Mouse (Mus musculus) layer of hippocampus, adult 9-10 months (tissue): ENCODE measurements at regions not wholly inside any gene's neighbourhood (a gene's known extent, or its start where the extent isn't known, plus 50 kb on each side); places are given as distances from the start of the nearest gene placed in this dataset.

Source experiments
- DNase-seq: peaks from one replicate; pipeline ENCODE4 v3.0.0; 2022; ENCODE audit warnings: low spot score

- no peak for DNase-seq
These were observed 52.0 kb upstream of the Mgat5 start for GRCm38 (mm10) chr1:127152840-127153239.

DNA sequence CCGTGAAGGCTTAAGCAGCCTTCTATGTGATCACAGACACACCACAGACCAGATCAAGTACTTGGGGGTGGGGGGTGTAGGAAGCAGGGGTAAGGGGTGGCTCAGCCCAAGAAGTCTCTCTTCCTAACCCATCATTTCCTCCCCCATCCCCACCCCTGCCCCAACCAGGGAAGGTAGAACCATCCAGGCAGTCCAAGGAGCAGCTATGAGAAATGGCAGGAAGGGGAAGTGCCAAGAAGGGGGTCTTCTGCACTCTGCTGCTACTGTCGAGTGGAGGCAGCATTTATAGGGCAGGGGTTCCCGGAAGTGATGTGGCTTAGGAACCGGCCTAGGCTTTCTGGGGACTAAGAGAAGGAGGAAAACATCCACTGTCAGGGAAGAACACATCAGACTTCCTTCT, 69.3 kb upstream of the Mgat5 start:
- no peak for DNase-seq

- no peak for DNase-seq
These were observed 72.9 kb upstream of the Mgat5 start for GRCm38 (mm10) chr1:127131871-127132270.

GRCm38 (mm10) chr1:127124862-127125261, 80.0 kb upstream of the Mgat5 start:
- DNase-seq: no peak

- DNase-seq: no peak
These were observed 86.8 kb upstream of the Mgat5 start for GRCm38 (mm10) chr1:127118019-127118418.

DNA sequence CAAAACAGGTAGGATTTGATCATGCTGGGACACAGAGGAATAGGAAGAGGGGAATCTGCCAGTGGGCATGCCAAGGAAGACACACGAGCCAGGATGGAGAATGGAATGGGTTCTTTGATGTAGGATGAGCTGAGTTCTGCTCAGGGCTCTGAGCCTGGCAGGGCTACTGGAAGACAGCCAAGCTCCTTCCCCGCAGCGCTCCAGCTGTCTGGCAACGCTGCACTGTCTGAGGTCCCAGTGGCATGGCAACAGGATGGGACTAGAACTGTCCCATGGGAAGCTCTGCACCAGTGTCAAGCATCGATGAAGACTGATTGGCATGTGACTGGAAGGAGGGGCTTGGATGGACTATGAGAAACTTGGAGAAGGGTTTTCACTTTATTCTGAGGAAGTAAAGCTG, 97.3 kb upstream of the Mgat5 start:
- peak; percentile 29 for DNase-seq

DNA sequence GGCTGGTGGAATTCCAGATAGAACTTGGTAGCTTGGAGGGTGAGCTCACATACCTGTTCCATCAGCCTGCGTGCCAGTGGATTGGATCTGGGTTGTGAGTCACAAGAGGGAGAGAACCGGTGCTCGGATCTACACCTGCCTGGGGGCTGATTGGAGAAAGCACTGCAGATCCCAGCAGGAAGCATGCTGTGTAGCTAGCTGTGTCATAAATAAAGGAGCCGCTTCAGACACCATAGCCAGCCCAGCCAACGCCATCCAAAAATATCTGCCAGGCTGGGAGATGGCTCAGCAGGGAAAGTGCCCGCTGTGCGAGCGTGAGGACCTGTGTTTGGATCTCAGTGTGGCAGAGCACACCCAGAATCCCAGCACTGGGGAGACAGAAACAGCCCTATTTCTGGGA, 99.0 kb upstream of the Mgat5 start:
- DNase-seq: no peak

GRCm38 (mm10) chr1:127103664-127104063, 101.2 kb upstream of the Mgat5 start:
- DNase-seq: no peak

DNA sequence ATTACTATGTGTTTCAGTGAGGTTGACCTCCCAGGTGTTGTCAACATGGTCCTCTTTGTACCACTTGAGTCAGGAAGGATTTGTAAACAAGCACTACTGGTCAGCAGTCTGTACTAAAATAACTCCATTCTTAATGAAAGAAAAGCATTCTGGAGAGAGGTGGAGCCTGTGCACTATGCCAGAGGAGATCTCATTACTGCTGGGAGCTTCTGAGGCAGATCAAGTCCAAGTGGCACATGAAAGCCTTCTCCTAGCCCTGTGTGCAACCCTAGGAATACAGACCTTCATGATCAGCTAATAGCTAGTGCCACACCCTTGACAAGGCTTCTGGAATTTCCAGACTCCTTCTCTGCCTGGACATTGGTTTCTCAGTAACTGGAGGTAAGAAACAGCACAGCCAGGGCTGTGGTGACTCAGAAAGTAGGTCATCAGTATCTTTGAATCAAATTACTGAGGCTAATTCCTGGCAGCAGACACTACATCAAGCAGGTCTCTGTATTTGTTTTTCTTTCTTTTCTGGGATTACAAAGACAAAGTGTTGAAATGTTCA, 105.9 kb upstream of the Mgat5 start:
- no peak for DNase-seq

DNA sequence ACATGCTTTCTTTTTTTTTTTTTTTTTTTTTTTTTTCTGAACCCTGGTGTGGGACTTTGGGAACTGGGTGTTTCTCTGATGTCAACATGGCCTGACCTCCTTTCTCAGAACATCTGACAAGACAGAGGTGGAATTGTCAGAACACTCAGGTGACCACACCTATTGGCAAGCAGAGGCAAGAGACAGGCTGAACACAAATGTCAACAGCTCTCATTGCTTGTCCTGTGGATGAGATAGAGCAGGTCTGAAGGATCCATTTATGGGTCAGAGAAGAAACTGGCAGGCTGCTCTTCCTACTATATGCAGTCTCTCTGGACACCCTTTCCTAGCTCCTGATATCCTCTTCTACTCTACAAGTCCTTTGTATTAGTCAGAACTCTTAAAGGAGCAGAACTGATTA, 117.2 kb upstream of the Mgat5 start:
- no peak for DNase-seq

GRCm38 (mm10) chr1:127085988-127086387, 118.8 kb upstream of the Mgat5 start:
- no peak for DNase-seq

GRCm38 (mm10) chr1:127083761-127084308, 121.0 kb upstream of the Mgat5 start:
- no peak for DNase-seq

DNA sequence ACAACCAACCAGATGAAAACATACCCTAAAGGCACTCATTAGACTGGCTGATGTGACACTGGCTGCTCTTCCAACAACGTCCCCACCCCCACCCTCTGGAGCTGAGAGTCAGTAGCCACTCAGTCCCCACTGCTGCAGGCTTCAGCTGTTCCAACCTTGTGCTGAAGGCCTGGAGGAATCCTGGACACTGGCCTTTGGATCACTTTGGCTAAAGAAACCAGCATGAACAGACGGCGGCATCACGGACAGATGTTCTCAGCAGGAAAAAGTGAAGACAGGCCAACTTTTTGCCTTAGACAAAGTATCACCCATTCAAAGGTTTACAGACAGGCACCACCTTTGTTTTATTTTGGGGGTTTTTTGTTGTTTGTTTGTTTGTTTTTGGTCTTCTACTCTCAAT, 125.8 kb upstream of the Mgat5 start:
- DNase-seq: no peak

DNA sequence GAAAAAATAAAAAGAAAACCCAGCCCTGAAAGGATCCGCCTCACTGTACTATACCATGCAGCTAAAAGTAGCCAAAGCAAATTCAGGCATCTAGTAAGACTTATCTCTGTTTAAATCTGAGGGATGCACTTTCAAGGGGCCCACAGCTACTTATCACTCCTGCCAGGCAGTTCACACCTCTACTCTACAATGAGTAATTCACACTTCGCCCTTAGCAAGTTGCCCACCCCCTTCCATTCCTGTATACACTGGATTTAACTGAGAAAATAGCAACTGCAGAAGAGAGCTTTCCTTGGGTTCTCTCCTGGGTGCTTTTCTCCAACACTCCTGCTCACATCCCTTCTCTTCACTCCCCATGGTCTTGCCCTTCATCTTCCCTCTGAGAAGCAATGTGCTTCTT, 142.4 kb upstream of the Mgat5 start:
- no peak for DNase-seq

GRCm38 (mm10) chr1:127045711-127046420, 158.9 kb upstream of the Mgat5 start:
- DNase-seq: no peak

DNA sequence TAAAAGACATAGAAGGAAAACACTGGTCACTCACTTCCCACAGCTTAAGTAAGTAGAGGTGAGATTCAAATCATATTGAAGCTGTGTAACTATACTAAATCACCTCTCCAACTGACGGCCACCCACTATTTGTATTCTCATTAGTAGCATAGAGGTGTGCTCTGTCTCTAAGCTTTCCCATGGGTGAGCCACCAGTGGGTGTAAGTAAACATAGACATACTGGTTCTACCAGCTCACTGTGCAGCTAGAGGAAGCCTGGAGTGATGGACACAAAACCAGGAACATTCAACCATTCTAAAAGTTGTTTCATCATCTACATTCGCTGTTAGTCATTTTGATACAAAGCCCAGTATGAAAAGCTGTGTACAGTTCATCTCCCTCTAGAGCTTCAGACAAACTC, 170.1 kb upstream of the Mgat5 start:
- no peak for DNase-seq

- no peak for DNase-seq
These were observed 173.3 kb upstream of the Mgat5 start for GRCm38 (mm10) chr1:127031563-127031962.

DNA sequence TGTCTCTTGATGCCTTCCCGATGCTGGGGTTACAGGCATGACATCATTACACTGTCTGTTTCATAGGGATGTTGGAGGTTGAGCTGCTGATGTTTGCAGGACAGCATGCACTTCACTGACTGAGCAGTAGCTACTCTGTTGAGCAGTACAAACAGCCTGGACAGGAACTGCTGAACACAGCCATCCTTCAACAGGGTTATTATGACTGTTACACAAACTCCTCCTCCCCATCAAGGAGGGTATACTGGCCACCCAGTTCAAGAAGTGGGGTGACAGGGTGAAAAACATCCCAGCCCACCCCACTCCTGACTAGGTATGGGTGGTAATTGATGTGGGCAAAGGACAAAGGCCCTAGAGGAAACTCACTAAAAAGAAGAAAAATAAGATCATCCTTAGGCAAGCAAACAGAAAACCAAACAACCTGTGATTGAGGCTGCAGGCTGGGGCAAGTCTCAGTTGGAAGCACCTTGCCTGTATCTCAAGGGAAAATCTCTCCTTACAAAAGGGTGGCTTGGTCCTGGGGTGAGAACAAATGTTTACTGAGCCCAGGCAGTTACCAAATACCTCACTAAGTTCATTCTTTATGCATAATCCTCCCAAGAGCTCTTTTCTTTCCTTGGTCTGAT, 175.8 kb upstream of the Mgat5 start:
- no peak for DNase-seq

DNA sequence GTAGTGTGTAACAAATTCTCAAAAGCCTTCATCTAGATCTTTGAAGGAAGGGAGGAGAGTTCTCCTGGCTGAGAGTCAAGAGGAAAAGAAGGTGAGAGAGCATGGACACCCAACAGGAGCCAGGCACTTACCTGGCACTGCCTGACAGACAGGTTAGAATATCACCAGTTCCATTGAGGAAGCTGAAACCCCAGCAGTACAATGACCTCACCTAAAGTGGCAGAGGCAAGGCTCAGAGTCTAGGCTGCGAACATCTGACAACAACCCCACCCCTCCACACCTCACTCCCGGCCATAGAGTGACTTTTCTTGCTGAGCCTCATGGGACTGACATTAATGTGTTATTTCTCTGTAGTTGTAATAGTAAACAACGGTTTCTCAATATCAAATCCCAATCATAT, 181.7 kb upstream of the Mgat5 start:
- no peak for DNase-seq

DNA sequence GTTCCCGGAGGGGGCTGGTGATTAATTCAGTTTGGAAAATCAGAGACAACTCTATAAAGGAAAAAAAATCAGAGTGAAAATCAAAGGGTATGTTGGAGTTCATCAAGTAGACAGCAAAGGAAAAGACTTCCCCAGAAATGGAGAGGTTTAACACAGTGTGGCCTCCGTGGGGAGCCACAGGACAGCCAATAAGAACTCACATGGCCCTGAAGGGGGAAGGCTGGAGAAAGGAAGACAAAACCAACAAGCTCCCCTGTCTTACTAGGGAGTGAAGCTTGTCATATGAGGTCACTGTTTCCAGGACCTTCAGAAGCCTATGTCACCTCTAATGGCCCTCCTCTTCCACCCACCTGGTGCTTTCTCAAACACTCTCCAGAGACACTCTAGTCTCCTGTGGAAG, 187.1 kb upstream of the Nckap5 start:
- no peak for DNase-seq

DNA sequence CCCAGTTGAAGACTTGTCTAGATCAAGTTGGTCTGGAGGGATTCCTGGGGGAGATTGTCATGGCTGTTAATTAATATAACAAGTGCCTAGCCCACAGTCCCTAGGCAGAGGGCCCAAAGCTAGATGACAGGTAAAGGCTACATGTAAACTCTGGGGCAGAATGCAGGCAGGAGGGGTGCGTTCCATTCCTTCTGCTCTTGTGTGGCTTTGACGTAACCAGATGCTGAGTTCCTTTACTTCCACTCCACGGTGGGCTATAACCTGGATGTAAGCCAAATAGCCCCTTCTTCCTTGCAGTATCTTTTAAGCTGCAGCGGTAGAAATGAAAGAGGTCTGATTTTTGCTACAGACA, 185.3 kb upstream of the Nckap5 start:
- DNase-seq: no peak

DNA sequence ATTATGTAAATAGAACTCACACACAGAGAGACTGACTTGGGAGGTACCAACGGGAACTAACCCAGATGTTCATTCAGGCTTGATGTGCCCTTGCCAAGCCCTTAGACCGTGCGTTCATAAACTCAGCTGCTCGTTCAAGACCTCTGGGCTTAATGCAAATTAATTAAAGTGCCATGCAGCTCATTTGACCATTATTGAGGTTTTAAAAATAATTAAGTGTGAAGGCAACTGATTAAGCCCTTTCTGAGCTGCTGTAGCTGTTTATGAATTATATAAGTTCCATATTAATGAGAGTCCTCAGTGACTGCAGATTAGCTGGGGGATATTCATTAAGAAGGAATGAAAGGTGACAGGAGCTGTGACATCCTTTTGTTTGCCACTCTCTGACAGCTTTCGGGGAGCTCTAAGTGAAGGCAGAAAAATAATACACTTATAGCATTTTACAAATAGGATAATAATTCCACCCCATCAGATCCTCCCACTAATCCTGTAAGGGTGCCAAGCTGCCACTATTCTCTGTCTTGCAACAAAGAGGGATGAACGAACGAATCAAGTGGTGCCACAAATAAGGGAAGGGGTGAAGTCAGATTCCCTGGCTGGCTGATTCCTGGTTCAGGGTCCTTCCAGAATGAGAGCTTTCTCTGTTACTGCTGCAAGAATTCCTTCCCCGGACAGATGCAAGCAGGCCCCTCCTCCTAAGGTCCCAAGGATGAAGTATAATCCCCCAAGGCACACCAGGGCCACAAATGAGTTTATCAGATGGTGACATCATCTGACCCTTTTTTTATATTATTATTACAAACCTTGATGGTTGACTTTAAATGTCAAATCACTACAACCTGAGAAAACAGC, 184.7 kb upstream of the Nckap5 start:
- DNase-seq: no peak

- no peak for DNase-seq
These were observed 181.3 kb upstream of the Nckap5 start for GRCm38 (mm10) chr1:127011901-127012300.
